Mouse (Mus musculus): Measurements from ENCODE around the gene Apopt1.

- TF ChIP-seq CTCF (IDR thresholded peaks at IDR 0.05; ENCODE audit: insufficient read depth, low read length) (no peak), POLR2A (IDR thresholded peaks at IDR 0.05; ENCODE audit: borderline replicate concordance, extremely low read depth, low read depth, low read length) (no peak)
Measured at GRCm38 (mm10) chr12:111687350-111688068, 25.6 kb upstream of the Apopt1 start.
